Mouse (Mus musculus) heart, postnatal 0 days (tissue): ENCODE results near the gene Clpb.

Experiments used
- CTCF ChIP-seq: IDR thresholded peaks from 2 replicates; pipeline ENCODE4 v1.5.1; 2016; ENCODE audit warnings: antibody characterized with exemption, control low read depth, low read depth
- EP300 ChIP-seq: IDR thresholded peaks from 2 replicates; pipeline ENCODE4 v1.6.1; 2016; ENCODE audit warnings: antibody characterized with exemption, low read depth

- TF ChIP-seq EP300 (no peak), CTCF (no peak)
Measured at GRCm38 (mm10) chr7:101681565-101682071, 18.2 kb downstream of the Clpb start.
